Mouse (Mus musculus) lung, embryonic 15.5 days (tissue): ENCODE measurements around the gene Fibcd1. TPM values are rescaled to one million over a fixed set of nuclear protein-coding genes. Genes with fewer than 3 reads are reported as not detected.

Experiments
- ATAC-seq: fragments of 200-750 bp; cut with Nextera tagmentation; 2 replicates; pipeline ENCODE4 v1.8.0; 2017; ENCODE audit warnings: moderate number of reproducible peaks, borderline replicate concordance; ENCODE audit not compliant: low FRiP score, low TSS enrichment; ENCODE audit errors: extremely low read depth
- H3K27ac ChIP-seq: fragments of 300-500 bp; sonication (generic); 2 replicates; pipeline ENCODE4 v1.5.1; 2015; ENCODE audit warnings: moderate library complexity, mild to moderate bottlenecking, inconsistent platforms
- H3K27me3 ChIP-seq: fragments of 300-500 bp; sonication (generic); 2 replicates; pipeline ENCODE4 v1.6.1; 2015; ENCODE audit warnings: inconsistent platforms
- H3K36me3 ChIP-seq: fragments of 300-500 bp; sonication (generic); 2 replicates; pipeline ENCODE4 v1.6.1; 2015; ENCODE audit warnings: inconsistent platforms
- H3K4me1 ChIP-seq: fragments of 300-500 bp; sonication (generic); 2 replicates; pipeline ENCODE4 v1.6.1; 2015; ENCODE audit warnings: inconsistent platforms
- H3K4me2 ChIP-seq: fragments of 300-500 bp; sonication (generic); 2 replicates; pipeline ENCODE4 v1.6.1; 2015; ENCODE audit warnings: inconsistent platforms, mild to moderate bottlenecking, moderate library complexity
- H3K4me3 ChIP-seq: fragments of 300-500 bp; sonication (generic); 2 replicates; pipeline ENCODE4 v1.5.1; 2015; ENCODE audit warnings: mild to moderate bottlenecking, inconsistent platforms
- H3K9ac ChIP-seq: fragments of 300-500 bp; sonication (generic); 2 replicates; pipeline ENCODE4 v1.6.1; 2015; ENCODE audit warnings: inconsistent platforms
- H3K9me3 ChIP-seq: fragments of 300-500 bp; sonication (generic); 2 replicates; pipeline ENCODE4 v1.6.1; 2016; ENCODE audit warnings: inconsistent platforms
- WGBS: fragments of 180-500 bp; shearing (Covaris S2); methylation state at CpG from one replicate; pipeline ENCODE4 v1.1.7; 2015; 5-methylcytosine and 5-hydroxymethylcytosine counted together
- polyA plus RNA-seq: library from polyadenylated mRNA; unstranded; fragments of >200 nt; fragmentation: Nextera tagmentation; extraction: Ambion mirVana; gene quantifications from 2 replicates; pipeline ENCODE4 v1.2.1, GENCODE M21; 2015

Fibcd1 gene
- polyA plus RNA-seq, 1 experiment from 2014 or later, result not detected

- H3K36me3 ChIP-seq, result no peaks in the 10 kb centered on the region
- H3K27ac ChIP-seq, result no peak overlapping the region
- H3K4me2 ChIP-seq, result no peak overlapping the region
- WGBS, result 72% methylated on average over 14 of the region's 14 CpGs
- peaks cover 19% of the 10 kb centered on the region for H3K4me1 ChIP-seq
- no peak overlapping the region for H3K9ac ChIP-seq
- no peak overlapping the region for H3K4me3 ChIP-seq
- no peaks in the 10 kb centered on the region for H3K9me3 ChIP-seq
- no peak for ATAC-seq
- H3K27me3 ChIP-seq, result peaks cover 30% of the 10 kb centered on the region
These were observed 19.4 kb downstream of the Fibcd1 start for GRCm38 (mm10) chr2:31826094-31827085.

- ATAC-seq, result no peak
- Histone ChIP-seq H3K27me3 (peaks cover 38% of the 10 kb centered on the region), H3K4me3 (no peak overlapping the region), H3K9ac (no peak overlapping the region), H3K36me3 (no peaks in the 10 kb centered on the region), H3K27ac (no peak overlapping the region), H3K4me1 (peaks cover 19% of the 10 kb centered on the region), H3K4me2 (no peak overlapping the region), H3K9me3 (no peaks in the 10 kb centered on the region)
- WGBS, result 63% methylated on average over 16 of the region's 16 CpGs
These were observed 20.3 kb downstream of the Fibcd1 start for GRCm38 (mm10) chr2:31825469-31825911.

DNA sequence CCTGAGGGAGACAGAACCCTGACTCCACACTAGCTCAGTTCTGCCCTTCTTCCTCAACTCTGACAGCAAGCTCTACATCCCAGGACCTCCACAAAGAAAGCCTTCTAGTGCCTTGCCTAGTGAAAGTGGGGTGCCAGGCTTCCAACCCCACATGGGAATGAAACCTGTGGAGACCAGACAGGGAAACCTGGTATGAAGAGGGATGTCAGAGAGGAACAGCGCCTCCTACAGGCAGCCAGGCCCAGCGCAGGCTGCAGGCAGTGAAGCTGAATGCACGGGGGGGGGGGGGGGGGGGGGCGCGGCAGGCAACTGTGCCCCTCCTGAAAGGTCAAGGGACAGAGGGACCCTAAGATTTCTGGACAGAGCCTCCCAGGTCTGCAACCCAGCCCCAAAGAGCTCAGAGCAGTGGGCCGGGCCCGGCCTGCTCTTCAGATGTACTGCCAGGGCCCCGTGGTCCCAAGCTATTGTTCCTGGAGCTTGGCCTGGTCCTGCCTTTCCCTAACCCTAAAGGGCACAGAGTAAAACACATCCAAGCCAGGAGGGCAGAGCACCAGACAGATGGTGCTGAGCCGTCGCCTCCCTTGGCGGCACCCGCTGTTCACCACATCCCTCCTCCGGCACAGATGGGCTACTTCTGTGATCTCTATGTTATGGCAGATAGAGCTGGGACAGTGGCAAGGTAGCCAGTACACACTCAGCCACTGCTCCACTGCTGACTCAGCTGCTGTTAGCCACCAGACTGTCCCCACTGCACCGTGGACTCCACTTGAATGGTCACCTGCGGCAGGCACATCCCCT, 21.7 kb downstream of the Fibcd1 start:
- no peak overlapping the region for H3K27ac ChIP-seq
- no peak overlapping the region for H3K9ac ChIP-seq
- H3K4me1 ChIP-seq, result peaks cover 19% of the 10 kb centered on the region
- no peak for ATAC-seq
- no peaks in the 10 kb centered on the region for H3K36me3 ChIP-seq
- H3K9me3 ChIP-seq, result no peaks in the 10 kb centered on the region
- H3K4me3 ChIP-seq, result no peak overlapping the region
- no peak overlapping the region for H3K4me2 ChIP-seq
- peaks cover 40% of the 10 kb centered on the region for H3K27me3 ChIP-seq
- 75% methylated on average over 12 of the region's 15 CpGs for WGBS

DNA sequence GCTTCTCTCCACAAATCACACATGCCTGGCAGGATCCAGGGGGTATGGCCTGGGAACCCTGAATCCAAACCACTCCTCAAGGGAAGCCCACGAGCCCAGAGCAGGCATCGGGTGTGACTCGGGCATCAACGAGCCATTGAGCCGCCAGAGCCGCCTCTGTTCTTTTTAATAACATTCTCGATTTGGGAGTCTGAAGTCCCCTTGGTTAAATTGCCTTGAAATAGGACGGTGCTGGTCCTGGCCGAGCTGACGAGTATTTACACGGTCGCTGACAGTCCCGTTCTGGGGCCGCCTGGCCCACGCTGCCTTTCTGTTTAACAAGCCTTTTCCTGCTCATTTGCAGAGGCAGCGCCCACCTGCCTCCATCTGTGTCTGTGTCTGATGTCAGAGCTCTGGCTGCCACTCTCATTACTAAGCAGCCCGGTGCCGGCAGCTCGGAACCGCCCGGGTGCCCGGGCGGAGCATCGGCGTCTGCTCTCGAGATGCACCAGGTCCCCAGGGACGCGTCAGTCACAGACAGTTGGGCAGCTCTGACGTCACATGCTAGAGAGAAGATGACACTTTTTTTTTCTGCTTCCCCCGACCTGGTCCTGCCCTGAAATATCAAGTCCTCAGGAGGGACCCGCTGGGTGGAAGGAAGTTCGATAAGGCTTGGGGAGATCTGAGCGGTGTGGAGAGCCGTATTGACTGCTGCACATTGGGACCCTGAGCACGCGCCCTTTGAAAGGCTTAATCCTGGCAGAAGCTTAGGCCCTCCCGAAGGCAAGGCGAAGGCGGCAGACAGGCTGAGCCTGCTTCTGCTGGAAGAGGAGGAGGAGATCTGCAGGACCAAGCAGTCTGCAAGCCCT, 23.1 kb downstream of the Fibcd1 start:
- no peak overlapping the region for H3K27ac ChIP-seq
- no peaks in the 10 kb centered on the region for H3K9me3 ChIP-seq
- H3K4me3 ChIP-seq, result peak overlapping the region; percentile 5; the same call in 1 of the 2 replicates
- no peak overlapping the region for H3K9ac ChIP-seq
- peaks cover 13% of the 10 kb centered on the region for H3K4me1 ChIP-seq
- WGBS, result 11% methylated on average over 39 of the region's 39 CpGs
- no peaks in the 10 kb centered on the region for H3K36me3 ChIP-seq
- peak overlapping the region; percentile 43 for H3K4me2 ChIP-seq
- no peak for ATAC-seq
- H3K27me3 ChIP-seq, result peaks cover 40% of the 10 kb centered on the region

- ATAC-seq, result no peak
- Histone ChIP-seq H3K4me2 (no peak overlapping the region), H3K9me3 (no peaks in the 10 kb centered on the region), H3K9ac (no peak overlapping the region), H3K36me3 (no peaks in the 10 kb centered on the region), H3K27ac (no peak overlapping the region), H3K27me3 (peaks cover 4% of the 10 kb centered on the region; the same call in 1 of the 2 replicates), H3K4me1 (0 out of 2 replicates have a peak, but pooled peaks cover 2% of the 10 kb centered on the region), H3K4me3 (no peak overlapping the region)
- WGBS, result 20% methylated on average over 5 of the region's 5 CpGs
These were observed 30.4 kb downstream of the Fibcd1 start for GRCm38 (mm10) chr2:31815367-31815766.

DNA sequence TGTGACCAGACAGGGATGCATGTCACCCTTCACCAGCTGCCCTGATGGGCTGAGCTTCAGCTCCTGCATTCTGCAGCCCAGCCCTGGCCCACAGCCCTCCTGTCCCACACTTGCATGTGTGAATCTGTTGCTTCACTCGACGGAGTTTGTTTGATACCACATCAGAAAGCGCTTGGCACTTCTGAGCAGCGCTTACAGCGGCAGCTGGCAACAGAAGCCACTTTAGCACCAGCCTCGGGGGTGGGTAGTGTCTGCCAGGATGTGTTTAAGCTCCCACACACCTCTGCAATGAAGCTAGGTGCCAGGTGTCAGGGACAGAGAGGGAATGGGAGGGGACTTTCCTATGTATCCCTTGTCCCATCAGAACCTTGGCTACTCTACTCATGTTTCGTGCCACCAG, 31.1 kb downstream of the Fibcd1 start:
- no peaks in the 10 kb centered on the region for H3K9me3 ChIP-seq
- peaks cover 3% of the 10 kb centered on the region; the same call in 1 of the 2 replicates for H3K27me3 ChIP-seq
- no peak for ATAC-seq
- WGBS, result 61% methylated on average over 7 of the region's 7 CpGs
- no peak overlapping the region for H3K4me3 ChIP-seq
- H3K9ac ChIP-seq, result no peak overlapping the region
- H3K36me3 ChIP-seq, result no peaks in the 10 kb centered on the region
- no peak overlapping the region for H3K27ac ChIP-seq
- H3K4me2 ChIP-seq, result no peak overlapping the region
- H3K4me1 ChIP-seq, result 0 out of 2 replicates have a peak, but pooled peaks cover 7% of the 10 kb centered on the region

- WGBS, result 77% methylated on average over 4 of the region's 4 CpGs
- Histone ChIP-seq H3K27me3 (peaks cover 3% of the 10 kb centered on the region; the same call in 1 of the 2 replicates), H3K4me2 (no peak overlapping the region), H3K27ac (no peak overlapping the region), H3K9ac (no peak overlapping the region), H3K4me1 (peaks cover 12% of the 10 kb centered on the region; the same call in 1 of the 2 replicates), H3K9me3 (no peaks in the 10 kb centered on the region), H3K36me3 (no peaks in the 10 kb centered on the region), H3K4me3 (no peak overlapping the region)
- no peak for ATAC-seq
These were observed 32.2 kb downstream of the Fibcd1 start for GRCm38 (mm10) chr2:31813641-31814040.

DNA sequence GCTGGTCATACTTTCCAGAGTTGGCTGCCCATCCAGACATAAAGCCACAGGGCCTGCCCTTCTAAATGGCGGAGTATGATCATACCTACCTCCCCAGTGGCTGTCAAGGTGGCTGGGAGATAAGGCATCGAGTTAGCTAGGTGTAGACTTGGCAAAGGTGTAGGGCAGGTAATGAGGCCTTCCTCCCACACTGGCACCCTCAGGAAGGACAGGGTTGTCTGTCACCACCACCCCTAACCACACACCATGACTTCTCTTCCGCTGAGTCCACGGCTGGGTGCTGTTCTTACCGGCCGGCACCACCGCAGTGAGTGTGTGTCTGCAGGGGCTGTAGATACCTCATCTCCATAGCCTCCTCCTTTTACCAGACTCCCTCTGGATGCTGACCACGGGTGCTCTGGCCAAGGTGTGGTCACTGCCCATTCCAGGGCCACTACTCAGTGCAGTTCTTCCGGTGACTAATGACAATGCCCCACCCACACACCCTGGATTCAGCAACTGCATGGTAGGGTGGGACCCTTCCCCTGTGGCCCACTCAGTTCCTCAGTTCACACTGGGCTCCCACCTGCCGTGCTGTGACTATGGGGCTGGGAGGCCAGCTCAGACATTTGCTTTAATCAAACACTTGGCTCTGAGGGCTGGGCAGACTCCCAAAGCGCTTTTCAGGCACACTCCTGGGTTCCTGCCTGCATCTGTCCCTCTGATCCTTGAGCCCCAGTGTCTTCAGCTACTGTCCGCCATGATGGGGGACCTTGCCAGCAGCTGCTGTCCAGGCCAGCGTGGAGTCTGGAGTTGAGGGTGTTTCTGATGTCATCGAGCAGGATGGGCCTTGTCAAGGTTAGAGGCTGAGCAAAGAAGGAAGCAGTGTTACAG, 34.5 kb downstream of the Fibcd1 start:
- no peak overlapping the region for H3K9ac ChIP-seq
- no peaks in the 10 kb centered on the region for H3K9me3 ChIP-seq
- no peak overlapping the region for H3K4me3 ChIP-seq
- peaks cover 12% of the 10 kb centered on the region; the same call in 1 of the 2 replicates for H3K4me1 ChIP-seq
- H3K27me3 ChIP-seq, result peaks cover 3% of the 10 kb centered on the region; the same call in 1 of the 2 replicates
- 67% methylated on average over 14 of the region's 14 CpGs for WGBS
- no peak overlapping the region for H3K4me2 ChIP-seq
- H3K27ac ChIP-seq, result no peak overlapping the region
- ATAC-seq, result no peak
- H3K36me3 ChIP-seq, result no peaks in the 10 kb centered on the region

- no peaks in the 10 kb centered on the region; the same call in 1 of the 2 replicates for H3K27me3 ChIP-seq
- no peak within 1 kb of the TSS for H3K27ac ChIP-seq
- no peak for ATAC-seq
- no peak within 1 kb of the TSS for H3K4me2 ChIP-seq
- H3K36me3 ChIP-seq, result no peaks in the 10 kb centered on the region
- no peak within 1 kb of the TSS for H3K9ac ChIP-seq
- H3K4me3 ChIP-seq, result no peak within 1 kb of the TSS
- no peaks in the 10 kb centered on the region for H3K9me3 ChIP-seq
- WGBS, result 42% methylated on average over 12 of the region's 12 CpGs
- peaks cover 12% of the 10 kb centered on the region; the same call in 1 of the 2 replicates for H3K4me1 ChIP-seq
These were observed 35.4 kb downstream of the Fibcd1 start, which contains the start of gene Qrfp for GRCm38 (mm10) chr2:31810444-31810843. Gene Qrfp, minus strand, starts transcription at chr2:31810580.

DNA sequence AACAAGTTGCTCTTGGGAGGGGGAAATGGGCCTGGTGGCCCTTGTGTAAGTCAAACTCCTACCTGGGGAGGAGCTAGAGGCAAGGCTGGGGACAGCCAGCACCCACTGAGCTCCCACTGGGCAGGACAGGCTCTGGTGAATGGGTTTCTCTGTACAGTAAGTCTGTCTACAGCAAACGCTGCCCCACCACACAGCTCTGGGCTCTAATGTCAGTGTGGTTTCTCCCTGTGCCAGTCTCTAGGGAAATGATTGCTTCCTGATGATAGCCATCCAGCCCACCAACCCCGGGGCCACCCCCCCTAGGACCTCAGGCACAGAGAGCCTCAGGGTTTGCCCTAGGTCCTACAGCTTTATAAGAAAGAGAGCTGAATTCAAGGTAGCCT, 36.5 kb downstream of the Fibcd1 start:
- Histone ChIP-seq H3K27ac (no peak overlapping the region), H3K36me3 (peaks cover 2% of the 10 kb centered on the region), H3K4me1 (peaks cover 12% of the 10 kb centered on the region; the same call in 1 of the 2 replicates), H3K4me3 (no peak overlapping the region), H3K27me3 (no peaks in the 10 kb centered on the region), H3K9me3 (no peaks in the 10 kb centered on the region), H3K4me2 (no peak overlapping the region), H3K9ac (no peak overlapping the region)
- ATAC-seq, result no peak
- 46% methylated on average over 2 of the region's 2 CpGs for WGBS
